Mouse (Mus musculus): ENCODE measurements at regions not wholly inside any gene's neighbourhood (a gene's known extent, or its start where the extent isn't known, plus 50 kb on each side); places are given as distances from the start of the nearest gene placed in this dataset.

DNA sequence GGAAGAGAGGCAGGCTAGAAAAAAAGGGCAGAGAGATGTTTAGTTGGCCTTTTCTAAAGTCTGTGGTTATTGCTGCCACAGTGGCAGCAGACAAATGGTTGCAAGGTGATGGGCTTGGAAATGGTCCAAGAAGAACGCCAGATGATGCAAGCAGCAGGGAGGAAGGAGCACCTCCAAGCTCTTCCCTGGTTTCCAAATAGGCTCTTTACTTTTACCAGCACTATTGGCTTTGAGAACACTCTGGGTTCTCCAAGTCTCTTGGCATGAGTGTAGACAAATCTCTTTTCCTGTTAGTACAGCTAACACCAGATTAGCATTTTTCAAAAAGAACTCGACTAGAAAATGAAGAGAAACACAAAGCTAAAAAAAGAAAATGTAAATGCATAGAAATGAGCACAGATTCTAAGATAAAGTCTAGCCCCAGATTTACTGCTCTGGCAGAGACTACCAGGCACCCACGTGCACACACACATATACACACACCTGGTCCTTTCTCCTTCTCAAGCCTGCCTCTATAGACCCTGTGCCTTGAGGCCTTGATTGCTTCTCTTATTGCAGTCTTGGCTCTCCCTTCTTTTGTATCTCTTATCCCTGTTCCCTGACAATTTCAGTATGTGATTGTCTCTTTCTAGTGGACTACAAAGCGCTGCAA is 127.7 kb upstream of the Frmpd3 start:
- H3K4me1 ChIP-seq (replicated peaks; ENCODE audit: control insufficient read depth, insufficient read depth, low read length): no peaks in the 10 kb centered on the region
- WGBS: 75% methylated on average over 4 of the region's 4 CpGs
- TF ChIP-seq CTCF (IDR thresholded peaks at IDR 0.05; ENCODE audit: borderline replicate concordance, control insufficient read depth, extremely low read depth, insufficient read depth, low read length, poor library complexity) (no peak), POLR2A (IDR thresholded peaks at IDR 0.05; ENCODE audit: control insufficient read depth, extremely low read depth, insufficient read depth, low read length, poor library complexity) (no peak)
- H3K4me3 ChIP-seq (ENCODE audit: control insufficient read depth, insufficient read depth, low read length): no peak overlapping the region
- H3K36me3 ChIP-seq (ENCODE audit: control insufficient read depth, insufficient read depth, low read length): no peaks in the 10 kb centered on the region
- no peaks in the 10 kb centered on the region for H3K27me3 ChIP-seq (ENCODE audit: control insufficient read depth, insufficient read depth, low read length)
- no peak overlapping the region for H3K27ac ChIP-seq (ENCODE audit: control insufficient read depth, insufficient read depth, low read length)
- DNase-seq: no peak

DNA sequence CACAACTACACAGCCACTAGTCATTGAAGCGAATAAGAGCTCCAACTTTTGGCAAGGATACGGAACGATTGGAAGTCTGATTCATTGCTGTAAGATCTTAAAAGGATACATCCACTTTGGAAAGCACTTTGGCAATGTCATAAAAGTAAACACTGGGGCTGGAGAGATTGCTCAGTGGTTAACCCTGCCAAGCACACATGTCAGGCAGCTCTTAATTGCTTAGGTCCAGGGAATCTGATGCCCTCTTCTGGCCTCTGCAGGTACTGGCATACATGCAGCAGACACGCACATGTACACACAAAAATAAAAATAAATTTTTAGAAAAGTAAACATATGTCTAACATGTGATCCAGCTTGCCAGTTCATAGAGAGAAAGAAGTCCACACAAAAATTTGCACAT is 86.3 kb upstream of the Frmpd3 start:
- no peaks in the 10 kb centered on the region for H3K36me3 ChIP-seq (ENCODE audit: control insufficient read depth, insufficient read depth, low read length)
- no peak for DNase-seq
- H3K27me3 ChIP-seq (ENCODE audit: control insufficient read depth, insufficient read depth, low read length): no peaks in the 10 kb centered on the region
- TF ChIP-seq POLR2A (IDR thresholded peaks at IDR 0.05; ENCODE audit: control insufficient read depth, extremely low read depth, insufficient read depth, low read length, poor library complexity): no peak
- TF ChIP-seq CTCF (IDR thresholded peaks at IDR 0.05; ENCODE audit: borderline replicate concordance, control insufficient read depth, extremely low read depth, insufficient read depth, low read length, poor library complexity): no peak
- H3K4me3 ChIP-seq (ENCODE audit: control insufficient read depth, insufficient read depth, low read length): no peak overlapping the region
- 94% methylated on average over 4 of the region's 4 CpGs for WGBS
- H3K27ac ChIP-seq (ENCODE audit: control insufficient read depth, insufficient read depth, low read length): no peak overlapping the region
- H3K4me1 ChIP-seq (replicated peaks; ENCODE audit: control insufficient read depth, insufficient read depth, low read length): no peaks in the 10 kb centered on the region

DNA sequence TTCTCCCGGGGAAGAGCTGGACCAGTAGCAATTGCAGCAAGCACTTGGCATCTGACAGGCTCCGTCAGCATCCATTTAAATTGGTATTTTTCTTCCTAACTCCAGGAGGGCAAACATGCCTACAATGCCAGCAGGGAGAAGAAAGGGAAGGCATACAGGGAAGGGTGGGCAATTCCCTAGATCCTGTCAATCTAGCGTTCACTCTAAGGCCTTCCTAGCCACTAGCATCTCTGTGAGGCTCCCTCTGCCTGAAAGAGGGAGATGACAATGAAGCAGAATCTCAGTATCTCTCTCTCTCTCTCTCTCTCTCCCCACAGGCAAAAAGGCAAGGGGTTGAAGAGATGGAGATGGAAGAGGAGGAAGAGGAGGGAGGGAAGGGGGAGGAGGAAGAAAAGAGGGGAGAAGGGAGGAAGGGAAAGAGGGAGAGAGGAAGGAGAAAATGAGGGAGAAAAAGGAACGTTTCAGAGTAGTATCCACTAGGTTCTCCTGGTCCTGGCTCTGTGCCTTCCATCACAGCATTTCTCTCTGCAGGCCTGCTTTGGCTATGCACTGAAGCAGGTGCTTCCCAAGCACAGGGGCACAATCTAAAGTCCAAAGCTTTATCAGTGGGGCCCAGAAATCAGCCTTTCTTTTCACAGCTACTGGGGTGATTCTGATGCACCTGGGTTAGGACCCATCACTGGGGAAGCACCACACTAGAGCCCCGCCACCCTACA is 72.2 kb upstream of the Frmpd3 start:
- Histone ChIP-seq H3K4me1 (replicated peaks; ENCODE audit: control insufficient read depth, insufficient read depth, low read length) (no peaks in the 10 kb centered on the region), H3K27ac (ENCODE audit: control insufficient read depth, insufficient read depth, low read length) (no peak overlapping the region), H3K36me3 (ENCODE audit: control insufficient read depth, insufficient read depth, low read length) (no peaks in the 10 kb centered on the region), H3K4me3 (ENCODE audit: control insufficient read depth, insufficient read depth, low read length) (no peak overlapping the region), H3K27me3 (ENCODE audit: control insufficient read depth, insufficient read depth, low read length) (no peaks in the 10 kb centered on the region)
- 76% methylated on average over 5 of the region's 5 CpGs for WGBS
- TF ChIP-seq POLR2A (IDR thresholded peaks at IDR 0.05; ENCODE audit: control insufficient read depth, extremely low read depth, insufficient read depth, low read length, poor library complexity) (no peak), CTCF (IDR thresholded peaks at IDR 0.05; ENCODE audit: borderline replicate concordance, control insufficient read depth, extremely low read depth, insufficient read depth, low read length, poor library complexity) (no peak)
- no peak for DNase-seq

DNA sequence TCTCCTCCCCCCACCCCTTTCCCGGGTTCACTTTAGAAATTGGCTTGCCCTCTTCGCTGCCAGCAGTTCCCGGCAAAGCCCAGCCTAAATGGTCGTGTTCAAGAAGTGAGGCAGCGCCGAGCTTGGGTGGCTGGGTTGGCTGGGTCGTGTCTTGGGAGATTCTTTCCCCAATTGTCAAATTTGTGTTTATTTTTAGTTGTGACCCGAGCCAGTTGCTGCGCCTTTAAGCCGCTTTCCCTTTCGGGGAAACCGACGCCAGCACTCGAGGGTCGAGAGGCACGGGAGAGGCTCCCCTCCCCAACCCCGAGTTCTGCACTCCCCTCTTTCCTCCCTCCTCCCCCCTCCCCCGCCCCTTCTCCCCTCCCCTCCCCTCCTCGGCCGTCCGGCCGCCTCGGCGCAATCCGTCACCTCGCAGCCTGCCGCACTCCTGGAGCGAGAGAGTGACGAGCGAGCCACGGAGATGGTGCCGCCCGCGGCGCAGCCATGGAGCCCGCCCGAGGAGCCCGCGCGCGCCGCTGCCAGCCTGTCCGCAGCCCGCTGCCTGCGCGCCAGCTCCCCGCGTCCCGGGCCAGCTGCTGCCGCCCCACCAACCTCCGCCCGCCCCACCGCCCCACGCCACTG is 64.6 kb upstream of the Frmpd3 start:
- Histone ChIP-seq H3K4me3 (ENCODE audit: control insufficient read depth, insufficient read depth, low read length) (no peak overlapping the region), H3K27me3 (ENCODE audit: control insufficient read depth, insufficient read depth, low read length) (no peaks in the 10 kb centered on the region), H3K4me1 (replicated peaks; ENCODE audit: control insufficient read depth, insufficient read depth, low read length) (no peaks in the 10 kb centered on the region), H3K36me3 (ENCODE audit: control insufficient read depth, insufficient read depth, low read length) (no peaks in the 10 kb centered on the region), H3K27ac (ENCODE audit: control insufficient read depth, insufficient read depth, low read length) (no peak overlapping the region)
- TF ChIP-seq CTCF (IDR thresholded peaks at IDR 0.05; ENCODE audit: borderline replicate concordance, control insufficient read depth, extremely low read depth, insufficient read depth, low read length, poor library complexity): no peak
- TF ChIP-seq POLR2A (IDR thresholded peaks at IDR 0.05; ENCODE audit: control insufficient read depth, extremely low read depth, insufficient read depth, low read length, poor library complexity): no peak
- WGBS: 9% methylated on average over 24 of the region's 54 CpGs
- no peak for DNase-seq

DNA sequence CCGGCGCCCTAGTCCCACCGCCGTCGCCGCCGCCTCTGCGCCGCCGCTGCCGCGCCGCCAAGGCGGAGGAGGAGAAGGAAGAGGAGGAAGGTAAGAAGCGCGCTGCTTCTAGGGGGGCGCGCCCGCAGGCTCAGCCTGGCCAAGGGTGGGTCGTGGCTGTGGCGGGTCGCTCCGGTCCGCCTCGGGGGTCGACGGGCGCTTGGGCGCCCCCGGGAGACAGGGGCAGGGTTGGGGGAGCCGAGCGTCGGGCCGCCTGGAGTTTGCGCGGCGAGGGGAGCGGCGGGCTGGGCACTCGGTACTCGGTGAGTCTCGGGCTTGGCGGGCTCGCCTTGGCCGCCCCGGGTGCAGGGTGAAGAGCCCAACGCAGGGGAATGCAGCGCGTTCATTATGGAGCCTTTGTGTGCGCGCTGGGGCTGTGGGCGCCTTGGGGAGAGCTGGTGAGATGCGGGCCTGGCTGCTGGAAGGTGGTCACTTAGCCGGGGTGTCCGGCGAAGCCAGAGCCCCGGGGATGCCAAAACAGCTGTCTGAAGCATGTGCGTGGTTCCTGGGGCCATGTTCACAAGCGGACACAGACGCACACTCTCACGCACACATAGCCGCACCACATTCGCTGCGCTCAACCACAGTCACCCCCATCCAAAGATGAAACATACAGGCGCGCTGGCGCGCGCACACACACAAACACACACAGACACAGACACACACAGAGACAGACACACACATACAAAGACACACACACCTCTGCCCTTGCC is 63.9 kb upstream of the Frmpd3 start:
- Histone ChIP-seq H3K4me3 (ENCODE audit: control insufficient read depth, insufficient read depth, low read length) (no peak overlapping the region), H3K36me3 (ENCODE audit: control insufficient read depth, insufficient read depth, low read length) (no peaks in the 10 kb centered on the region), H3K4me1 (replicated peaks; ENCODE audit: control insufficient read depth, insufficient read depth, low read length) (no peaks in the 10 kb centered on the region), H3K27ac (ENCODE audit: control insufficient read depth, insufficient read depth, low read length) (no peak overlapping the region), H3K27me3 (ENCODE audit: control insufficient read depth, insufficient read depth, low read length) (no peaks in the 10 kb centered on the region)
- DNase-seq: no peak
- WGBS: 4% methylated on average over 28 of the region's 69 CpGs
- TF ChIP-seq CTCF (IDR thresholded peaks at IDR 0.05; ENCODE audit: borderline replicate concordance, control insufficient read depth, extremely low read depth, insufficient read depth, low read length, poor library complexity): no peak
- TF ChIP-seq POLR2A (IDR thresholded peaks at IDR 0.05; ENCODE audit: control insufficient read depth, extremely low read depth, insufficient read depth, low read length, poor library complexity): no peak

DNA sequence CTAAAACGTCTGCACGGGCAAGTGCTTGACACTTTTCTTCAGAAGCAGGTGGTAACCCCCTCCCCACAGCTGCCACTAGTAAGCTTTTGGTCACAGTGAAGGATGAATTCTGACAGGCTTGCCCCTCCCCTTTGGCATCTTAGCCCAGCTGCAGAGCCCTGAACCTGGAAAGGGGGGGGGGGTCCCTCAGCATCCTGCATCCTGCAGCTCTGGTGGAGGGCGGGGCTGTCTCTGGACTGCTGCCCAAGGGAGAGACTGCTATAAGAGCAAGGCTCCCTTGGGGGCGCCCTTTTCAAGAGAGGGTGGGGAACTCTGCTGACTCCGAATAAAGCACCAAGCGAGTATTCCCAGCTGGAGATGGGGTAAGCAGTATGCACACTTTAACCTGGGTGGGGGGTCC is 62.8 kb upstream of the Frmpd3 start:
- Histone ChIP-seq H3K36me3 (ENCODE audit: control insufficient read depth, insufficient read depth, low read length) (no peaks in the 10 kb centered on the region), H3K4me1 (replicated peaks; ENCODE audit: control insufficient read depth, insufficient read depth, low read length) (no peaks in the 10 kb centered on the region), H3K4me3 (ENCODE audit: control insufficient read depth, insufficient read depth, low read length) (no peak overlapping the region), H3K27me3 (ENCODE audit: control insufficient read depth, insufficient read depth, low read length) (no peaks in the 10 kb centered on the region), H3K27ac (ENCODE audit: control insufficient read depth, insufficient read depth, low read length) (no peak overlapping the region)
- DNase-seq: no peak
- no peak for TF ChIP-seq POLR2A (IDR thresholded peaks at IDR 0.05; ENCODE audit: control insufficient read depth, extremely low read depth, insufficient read depth, low read length, poor library complexity)
- no peak for TF ChIP-seq CTCF (IDR thresholded peaks at IDR 0.05; ENCODE audit: borderline replicate concordance, control insufficient read depth, extremely low read depth, insufficient read depth, low read length, poor library complexity)
- WGBS: 15% methylated on average over 6 of the region's 6 CpGs

Data from thymus, adult 2 months (tissue).